Mouse (Mus musculus) ES-E14 (cell line): ENCODE data around the gene Castor2. TPM values are rescaled to one million over a fixed set of nuclear protein-coding genes. Genes with fewer than 3 reads are reported as not detected.

ENCODE experiments used
- DNase-seq: peaks from one replicate; pipeline ENCODE4 v3.0.0-alpha.2; 2013; ENCODE audit warnings: low read depth, low spot score
- H3K27ac ChIP-seq: 2 replicates; pipeline ENCODE4 v1.5.1; 2012; ENCODE audit warnings: low read depth, mild to moderate bottlenecking, low read length, moderate library complexity, mixed read lengths; ENCODE audit not compliant: poor library complexity, insufficient read depth, severe bottlenecking
- H3K36me3 ChIP-seq: 2 replicates; pipeline ENCODE4 v1.6.1; 2012; ENCODE audit warnings: mild to moderate bottlenecking, low read length, moderate library complexity, mixed read lengths; ENCODE audit not compliant: control insufficient read depth, poor library complexity, insufficient read depth, severe bottlenecking
- H3K4me1 ChIP-seq, 2 experiments: fragments of 150-350 bp in 1 of 2; sonication (generic) in 1 of 2; 2 replicates each; pipeline ENCODE4 v1.6.1; 2012; ENCODE audit warnings: low read length in 2 of 2, mild to moderate bottlenecking in 1 of 2, mixed read lengths in 1 of 2; ENCODE audit not compliant: control insufficient read depth in 2 of 2, insufficient read depth in 2 of 2, poor library complexity in 1 of 2
- H3K4me3 ChIP-seq, 2 experiments: fragments of 150-350 bp in 1 of 2; sonication (generic) in 1 of 2; 2 replicates each; pipeline ENCODE4 v1.5.1; 2012; ENCODE audit warnings: low read length in 2 of 2, low read depth in 1 of 2, mild to moderate bottlenecking in 1 of 2, mixed read lengths in 1 of 2; ENCODE audit not compliant: insufficient read depth in 1 of 2, poor library complexity in 1 of 2, severe bottlenecking in 1 of 2
- H3K9ac ChIP-seq: 2 replicates; pipeline ENCODE4 v1.6.1; 2012; ENCODE audit warnings: low read depth, mild to moderate bottlenecking, low read length, mixed read lengths; ENCODE audit not compliant: poor library complexity, insufficient read depth, severe bottlenecking
- H3K9me3 ChIP-seq: fragments of 150-350 bp; sonication (generic); 2 replicates; pipeline ENCODE4 v1.6.1; 2012; ENCODE audit warnings: low read depth, mild to moderate bottlenecking, low read length; ENCODE audit not compliant: control insufficient read depth, insufficient read depth
- CHD2 ChIP-seq: IDR thresholded peaks from 2 replicates; pipeline ENCODE4 v1.6.1; 2014; ENCODE audit warnings: mild to moderate bottlenecking, low read depth, low read length, inconsistent platforms
- HCFC1 ChIP-seq: IDR thresholded peaks from 2 replicates; pipeline ENCODE4 v1.6.1; 2012; ENCODE audit warnings: low read length, inconsistent platforms, borderline replicate concordance; ENCODE audit not compliant: insufficient read depth
- MAFK ChIP-seq: IDR thresholded peaks from 2 replicates; pipeline ENCODE4 v1.6.1; 2014; ENCODE audit warnings: mild to moderate bottlenecking, low read depth, low read length, inconsistent platforms; ENCODE audit not compliant: insufficient read depth
- ZC3H11A ChIP-seq: IDR thresholded peaks from 2 replicates; pipeline ENCODE4 v1.6.1; 2012; ENCODE audit warnings: low read depth, mild to moderate bottlenecking, inconsistent platforms, low read length, borderline replicate concordance
- ZNF384 ChIP-seq: IDR thresholded peaks from 2 replicates; pipeline ENCODE4 v1.6.1; 2012; ENCODE audit warnings: low read depth, low read length, inconsistent platforms
- in situ Hi-C, 2 experiments: fragments of 600-800 bp; cut with MboI; formaldehyde crosslinking; loops; one replicate each; pipeline ENCODE4 v1.15.1; 2025; ENCODE audit warnings: low sequenced_read_pairs in 2 of 2, inconsistent platforms in 1 of 2; ENCODE audit not compliant: unreplicated experiment in 2 of 2
- total RNA-seq: library from RNA; depleted of rRNA; stranded (reverse); fragments of 300-350 nt; gene quantifications from 2 replicates; pipeline ENCODE4 v1.2.3, GENCODE M21; 2012

Gene Castor2
- total RNA-seq, 1 experiment: 2.2 TPM

DNA sequence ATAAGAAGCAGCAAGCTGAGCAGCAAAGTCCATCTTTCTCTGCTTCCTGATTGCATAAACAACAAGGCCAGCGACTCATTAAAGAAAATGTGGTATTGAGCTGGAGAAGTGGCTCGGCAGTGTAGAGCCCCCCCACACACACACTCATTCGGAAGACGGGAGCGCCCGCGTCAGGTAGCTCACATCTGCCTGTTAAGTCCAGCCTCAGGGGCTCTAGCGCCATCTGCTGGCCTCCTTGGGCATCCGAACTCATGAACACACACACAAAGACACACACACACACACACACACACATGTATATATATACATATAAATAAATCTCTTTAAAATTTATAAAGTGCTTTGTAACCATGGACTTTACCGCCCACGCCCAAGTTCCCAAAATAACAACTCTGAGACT is 23.3 kb upstream of the Castor2 start:
- in situ Hi-C loops: no loop called here

DNA sequence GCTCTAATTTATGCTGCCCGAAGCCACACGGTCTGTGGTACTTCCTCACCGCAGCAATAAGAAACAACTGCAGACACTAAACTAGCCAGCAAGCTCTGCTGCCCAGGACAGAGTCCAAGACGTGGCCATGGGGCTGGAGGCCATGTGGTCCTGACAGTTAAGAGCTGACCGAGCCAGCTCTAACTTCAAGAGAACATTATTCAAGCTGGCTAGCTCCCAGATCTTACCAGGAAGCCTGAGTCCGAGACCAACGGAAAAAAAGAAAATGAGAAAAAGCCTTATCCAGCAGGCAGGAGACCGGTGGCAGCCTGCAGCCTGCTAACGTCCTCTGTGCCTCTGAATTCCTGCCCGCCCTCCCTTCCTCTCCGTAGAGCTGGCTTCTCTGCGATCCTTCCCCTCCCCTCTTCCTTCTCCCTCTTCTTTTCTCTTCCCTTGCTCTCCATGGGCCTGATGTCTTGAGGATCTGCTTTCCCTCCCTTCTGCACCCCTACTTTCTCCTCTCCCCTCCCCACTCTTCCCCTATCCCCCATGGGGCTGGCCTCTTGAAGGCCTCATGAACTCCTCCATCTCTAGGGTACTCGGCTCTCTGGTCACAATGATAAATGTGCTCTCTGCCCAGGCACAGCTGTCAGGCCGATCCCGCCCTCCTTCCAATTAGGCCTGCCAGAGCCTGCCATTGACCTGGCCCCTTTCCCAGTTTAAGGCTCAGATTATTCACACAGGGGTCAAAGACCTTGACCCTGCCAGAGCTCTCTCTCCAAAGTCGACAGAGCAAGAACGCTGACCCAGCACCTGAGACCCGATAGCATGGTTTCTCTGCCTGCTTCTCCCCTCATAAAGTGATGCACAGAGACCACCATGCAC is 18.6 kb upstream of the Castor2 start:
- in situ Hi-C loops: no loop called here
- TF ChIP-seq ZC3H11A: no peak
- DNase-seq: no peak
- no peak overlapping the region for H3K9ac ChIP-seq
- H3K27ac ChIP-seq: no peak overlapping the region
- no peak overlapping the region for H3K4me3 ChIP-seq
- H3K36me3 ChIP-seq: no peaks in the 10 kb centered on the region
- H3K4me1 ChIP-seq: no peaks in the 10 kb centered on the region
- H3K9me3 ChIP-seq: no peaks in the 10 kb centered on the region

More for the DNA sequence above, 23.3 kb upstream of the Castor2 start:
- Histone ChIP-seq H3K4me1 (no peaks in the 10 kb centered on the region), H3K27ac (no peak overlapping the region), H3K36me3 (no peaks in the 10 kb centered on the region), H3K4me3 (no peak overlapping the region), H3K9me3 (no peaks in the 10 kb centered on the region), H3K9ac (no peak overlapping the region)
- TF ChIP-seq HCFC1: no peak
- TF ChIP-seq CHD2: no peak
- TF ChIP-seq ZNF384: no peak
- no peak for TF ChIP-seq ZC3H11A
- TF ChIP-seq MAFK: no peak
- no peak for DNase-seq

- in situ Hi-C loops: no loop called here
- H3K9ac ChIP-seq: no peak overlapping the region
- H3K4me3 ChIP-seq: no peak overlapping the region
- no peaks in the 10 kb centered on the region for H3K36me3 ChIP-seq
- no peak for DNase-seq
- H3K9me3 ChIP-seq: no peaks in the 10 kb centered on the region
- no peaks in the 10 kb centered on the region for H3K4me1 ChIP-seq
- peak; percentile 32; the same call in 1 of the 2 replicates for TF ChIP-seq ZC3H11A
- TF ChIP-seq ZNF384: no peak
- H3K27ac ChIP-seq: no peak overlapping the region
Measured at GRCm38 (mm10) chr5:134085227-134085626, 14.3 kb upstream of the Castor2 start.

- in situ Hi-C loops: no loop called here
- Histone ChIP-seq H3K36me3 (no peaks in the 10 kb centered on the region), H3K9me3 (no peaks in the 10 kb centered on the region), H3K9ac (no peak overlapping the region), H3K4me3 (no peak overlapping the region), H3K4me1 (no peaks in the 10 kb centered on the region), H3K27ac (no peak overlapping the region)
- TF ChIP-seq MAFK: no peak
- TF ChIP-seq ZNF384: no peak
- TF ChIP-seq CHD2: no peak
- no peak for TF ChIP-seq HCFC1
- no peak for TF ChIP-seq ZC3H11A
- no peak for DNase-seq
Measured at GRCm38 (mm10) chr5:134085887-134086639, 13.4 kb upstream of the Castor2 start.
